Mouse (Mus musculus) midbrain, embryonic 13.5 days (tissue): ENCODE results near the gene Tubd1. TPM values are rescaled to one million over a fixed set of nuclear protein-coding genes. Genes with fewer than 3 reads are reported as not detected.

Experiments
- ATAC-seq: fragments of 200-750 bp; cut with Nextera tagmentation; 2 replicates; pipeline ENCODE4 v1.8.0; 2017; ENCODE audit warnings: mild to moderate bottlenecking, moderate TSS enrichment, moderate library complexity
- H3K27ac ChIP-seq: fragments of 300-500 bp; sonication (generic); 2 replicates; pipeline ENCODE4 v1.5.1; 2015; ENCODE audit warnings: inconsistent platforms, mild to moderate bottlenecking, moderate library complexity
- H3K27me3 ChIP-seq: fragments of 300-500 bp; sonication (generic); 2 replicates; pipeline ENCODE4 v1.6.1; 2015; ENCODE audit warnings: mild to moderate bottlenecking, inconsistent platforms
- H3K36me3 ChIP-seq: fragments of 300-500 bp; sonication (generic); 2 replicates; pipeline ENCODE4 v1.6.1; 2015; ENCODE audit warnings: mild to moderate bottlenecking, inconsistent platforms
- H3K4me1 ChIP-seq: fragments of 300-500 bp; sonication (generic); replicated peaks from 2 replicates; pipeline ENCODE4 v1.6.1; 2015; ENCODE audit warnings: inconsistent platforms
- H3K4me2 ChIP-seq: fragments of 300-500 bp; sonication (generic); replicated peaks from 2 replicates; pipeline ENCODE4 v1.6.1; 2015; ENCODE audit warnings: moderate library complexity, mild to moderate bottlenecking, inconsistent platforms
- H3K4me3 ChIP-seq: fragments of 300-500 bp; sonication (generic); replicated peaks from 2 replicates; pipeline ENCODE4 v1.5.1; 2015; ENCODE audit warnings: mild to moderate bottlenecking, inconsistent platforms
- H3K9ac ChIP-seq: fragments of 300-500 bp; sonication (generic); replicated peaks from 2 replicates; pipeline ENCODE4 v1.6.1; 2015; ENCODE audit warnings: mild to moderate bottlenecking, inconsistent platforms
- H3K9me3 ChIP-seq: fragments of 300-500 bp; sonication (generic); 2 replicates; pipeline ENCODE4 v1.6.1; 2016; ENCODE audit warnings: mild to moderate bottlenecking, inconsistent platforms
- WGBS: fragments of 180-500 bp; shearing (Covaris S2); methylation state at CpG from one replicate; pipeline ENCODE4 v1.1.7; 2015; 5-methylcytosine and 5-hydroxymethylcytosine counted together
- polyA plus RNA-seq: library from polyadenylated mRNA; unstranded; fragments of >200 nt; fragmentation: Nextera tagmentation; extraction: Ambion mirVana; gene quantifications from 2 replicates; pipeline ENCODE4 v1.2.1, GENCODE M21; 2015

Tubd1 gene
- polyA plus RNA-seq, 1 experiment from 2014 or later, result 7.9 TPM

GRCm38 (mm10) chr11:86580319-86581113 lies 35.7 kb downstream of the Tubd1 start:
- no peak for ATAC-seq
- Histone ChIP-seq H3K9me3 (no peaks in the 10 kb centered on the region), H3K27me3 (no peaks in the 10 kb centered on the region), H3K27ac (no peak overlapping the region), H3K9ac (no peak overlapping the region), H3K36me3 (peaks cover 11% of the 10 kb centered on the region), H3K4me1 (0 out of 2 replicates have a peak, but pooled peaks cover 2% of the 10 kb centered on the region), H3K4me3 (no peak overlapping the region), H3K4me2 (no peak overlapping the region)
- WGBS, result 89% methylated on average over 9 of the region's 9 CpGs

DNA sequence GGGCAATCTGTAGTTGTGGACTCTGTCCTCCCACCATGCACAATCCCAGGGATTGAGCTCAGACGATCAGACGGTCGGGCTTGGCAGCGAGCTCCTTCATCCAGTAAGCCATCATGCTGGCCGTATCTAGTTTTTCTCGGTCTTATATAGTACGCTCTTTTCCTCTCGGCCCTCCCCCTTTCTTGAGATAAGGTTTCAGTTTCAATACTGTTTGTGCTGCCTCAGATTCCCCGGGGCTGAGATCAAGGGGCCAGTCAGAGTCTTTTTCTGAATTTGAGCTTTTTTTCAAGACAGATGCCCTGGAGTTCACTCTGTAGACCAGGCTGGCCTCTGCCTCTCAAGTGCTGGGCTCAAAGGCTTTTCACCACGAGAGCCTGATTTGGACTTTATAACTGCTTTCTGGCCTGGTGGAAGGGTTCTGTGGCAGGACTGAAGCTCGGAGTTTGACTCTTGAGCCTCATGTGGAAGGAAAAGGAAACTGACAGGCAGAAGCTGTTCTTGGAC lies 36.5 kb downstream of the Tubd1 start:
- Histone ChIP-seq H3K27ac (no peak overlapping the region), H3K4me2 (no peak overlapping the region), H3K4me1 (peaks cover 2% of the 10 kb centered on the region; the same call in 1 of the 2 replicates), H3K36me3 (peaks cover 11% of the 10 kb centered on the region), H3K4me3 (no peak overlapping the region), H3K9ac (no peak overlapping the region), H3K27me3 (no peaks in the 10 kb centered on the region), H3K9me3 (no peaks in the 10 kb centered on the region)
- 78% methylated on average over 11 of the region's 11 CpGs for WGBS
- no peak for ATAC-seq

DNA sequence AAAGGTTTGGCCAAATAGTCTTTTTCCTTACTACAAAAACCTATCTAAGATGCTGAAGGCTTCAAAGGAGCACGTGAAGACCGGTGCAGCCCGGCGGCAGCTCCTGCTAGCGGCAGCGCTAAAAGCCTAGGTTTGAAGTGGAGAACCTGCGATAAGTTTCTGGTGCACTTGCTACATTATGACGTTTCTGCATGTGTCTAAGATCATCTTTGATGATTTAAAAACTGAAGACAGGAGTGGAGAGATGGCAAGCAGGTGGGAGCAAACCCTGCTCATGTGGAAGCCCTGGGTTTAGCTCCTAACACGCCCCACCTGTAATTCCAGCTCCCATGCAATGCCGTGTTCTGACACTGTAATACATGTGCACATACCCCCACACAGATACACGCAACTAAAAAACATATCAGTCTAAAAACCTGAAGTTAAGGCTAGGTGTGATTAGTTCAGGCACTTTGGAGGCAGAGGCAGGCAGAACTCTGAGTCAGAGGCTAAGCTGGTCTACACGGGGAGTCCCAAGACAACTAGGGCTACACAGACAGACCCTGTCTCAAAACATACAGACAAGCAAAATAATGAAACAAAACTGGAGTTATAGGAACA lies 37.3 kb downstream of the Tubd1 start:
- no peak overlapping the region for H3K27ac ChIP-seq

GRCm38 (mm10) chr11:86582543-86583260 lies 37.9 kb downstream of the Tubd1 start:
- peaks cover 14% of the 10 kb centered on the region for H3K4me1 ChIP-seq
- H3K36me3 ChIP-seq, result peaks cover 11% of the 10 kb centered on the region
- no peak overlapping the region for H3K4me3 ChIP-seq
- no peaks in the 10 kb centered on the region for H3K27me3 ChIP-seq
- H3K4me2 ChIP-seq, result no peak overlapping the region
- ATAC-seq, result no peak
- 91% methylated on average over 7 of the region's 7 CpGs for WGBS
- no peak overlapping the region for H3K27ac ChIP-seq
- H3K9me3 ChIP-seq, result no peaks in the 10 kb centered on the region
- H3K9ac ChIP-seq, result no peak overlapping the region

More for the DNA sequence above, 37.3 kb downstream of the Tubd1 start:
- WGBS, result 94% methylated on average over 12 of the region's 12 CpGs
- ATAC-seq, result no peak
- H3K4me2 ChIP-seq, result no peak overlapping the region
- H3K27me3 ChIP-seq, result no peaks in the 10 kb centered on the region
- H3K4me1 ChIP-seq, result peaks cover 7% of the 10 kb centered on the region
- no peak overlapping the region for H3K4me3 ChIP-seq
- peaks cover 11% of the 10 kb centered on the region for H3K36me3 ChIP-seq
- H3K9ac ChIP-seq, result no peak overlapping the region
- H3K9me3 ChIP-seq, result no peaks in the 10 kb centered on the region

DNA sequence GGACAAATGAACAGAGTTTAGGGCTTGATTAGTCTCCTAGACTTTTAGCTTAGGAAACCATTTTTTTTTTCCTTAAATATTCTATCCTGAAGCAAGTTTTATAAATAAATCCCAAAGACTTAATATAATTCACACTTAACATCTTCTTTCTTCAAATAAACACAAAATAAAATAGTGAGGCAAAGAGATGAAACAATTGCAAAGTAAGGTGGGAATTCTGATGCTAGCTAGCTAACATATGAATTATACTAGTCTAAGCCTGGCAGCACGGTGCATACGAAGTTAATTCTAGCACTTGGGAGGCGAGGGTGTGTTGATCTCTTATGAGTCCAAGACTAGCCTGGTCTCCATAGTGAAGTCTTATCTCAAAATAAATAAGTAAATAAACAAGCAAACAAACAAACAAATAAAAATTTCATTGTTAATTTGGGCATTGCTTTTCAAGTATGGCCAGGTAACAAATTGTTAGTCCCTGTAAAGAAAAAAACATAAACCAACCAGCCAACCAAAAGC lies 38.6 kb downstream of the Tubd1 start:
- Histone ChIP-seq H3K4me2 (no peak overlapping the region), H3K27me3 (no peaks in the 10 kb centered on the region), H3K4me3 (no peak overlapping the region), H3K9me3 (no peaks in the 10 kb centered on the region), H3K4me1 (peaks cover 14% of the 10 kb centered on the region), H3K9ac (no peak overlapping the region), H3K27ac (no peak overlapping the region), H3K36me3 (peaks cover 11% of the 10 kb centered on the region)
- ATAC-seq, result no peak
- 95% methylated on average over 3 of the region's 3 CpGs for WGBS

- ATAC-seq, result no peak
- H3K4me1 ChIP-seq, result peaks cover 14% of the 10 kb centered on the region
- 92% methylated on average over 14 of the region's 14 CpGs for WGBS
- H3K4me3 ChIP-seq, result no peak overlapping the region
- H3K36me3 ChIP-seq, result peaks cover 11% of the 10 kb centered on the region
- H3K9ac ChIP-seq, result no peak overlapping the region
- no peak overlapping the region for H3K27ac ChIP-seq
- H3K4me2 ChIP-seq, result no peak overlapping the region
- no peaks in the 10 kb centered on the region for H3K27me3 ChIP-seq
- H3K9me3 ChIP-seq, result no peaks in the 10 kb centered on the region
Observed at GRCm38 (mm10) chr11:86583990-86584897, 39.5 kb downstream of the Tubd1 start.

GRCm38 (mm10) chr11:86584898-86585597 lies 40.3 kb downstream of the Tubd1 start:
- Histone ChIP-seq H3K9ac (no peak overlapping the region), H3K36me3 (peaks cover 11% of the 10 kb centered on the region), H3K4me2 (no peak overlapping the region), H3K27ac (no peak overlapping the region), H3K4me1 (peaks cover 14% of the 10 kb centered on the region), H3K9me3 (no peaks in the 10 kb centered on the region), H3K4me3 (no peak overlapping the region), H3K27me3 (no peaks in the 10 kb centered on the region)
- ATAC-seq, result no peak
- 61% methylated on average over 7 of the region's 7 CpGs for WGBS

DNA sequence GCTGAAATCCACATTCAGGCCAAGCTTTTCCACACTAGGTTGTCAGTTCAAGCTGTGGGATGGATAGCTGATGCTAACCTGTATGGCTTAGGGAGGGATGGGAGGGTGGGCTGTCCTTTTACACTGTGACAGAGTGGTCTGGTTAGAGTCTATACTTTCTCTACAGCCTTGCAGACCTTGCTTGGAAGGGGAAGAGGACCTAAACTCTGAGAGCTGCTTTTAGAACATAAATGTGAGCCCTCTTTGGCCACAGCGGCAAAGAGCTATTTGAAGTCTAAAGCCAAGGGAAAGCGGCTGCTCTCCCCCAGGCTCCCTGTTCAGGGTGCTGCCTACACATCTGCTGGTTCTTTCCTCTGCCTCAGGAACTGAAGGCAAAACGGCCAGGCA lies 40.8 kb downstream of the Tubd1 start:
- Histone ChIP-seq H3K9me3 (no peaks in the 10 kb centered on the region), H3K27me3 (no peaks in the 10 kb centered on the region), H3K9ac (no peak overlapping the region), H3K4me2 (no peak overlapping the region), H3K36me3 (peaks cover 11% of the 10 kb centered on the region), H3K4me1 (peaks cover 14% of the 10 kb centered on the region), H3K27ac (no peak overlapping the region), H3K4me3 (no peak overlapping the region)
- no peak for ATAC-seq
- WGBS, result 44% methylated on average over 3 of the region's 3 CpGs

GRCm38 (mm10) chr11:86586177-86586867 lies 41.5 kb downstream of the Tubd1 start:
- no peaks in the 10 kb centered on the region for H3K27me3 ChIP-seq
- ATAC-seq, result no peak
- no peak overlapping the region for H3K27ac ChIP-seq
- H3K9ac ChIP-seq, result no peak overlapping the region
- H3K9me3 ChIP-seq, result no peaks in the 10 kb centered on the region
- H3K36me3 ChIP-seq, result peaks cover 11% of the 10 kb centered on the region
- peak overlapping the region; percentile 5; the same call in 1 of the 2 replicates for H3K4me2 ChIP-seq
- H3K4me3 ChIP-seq, result no peak overlapping the region
- 26% methylated on average over 12 of the region's 12 CpGs for WGBS
- peaks cover 14% of the 10 kb centered on the region for H3K4me1 ChIP-seq
